Mouse (Mus musculus): ENCODE measurements around the gene Rprml.
A peak's percentile ranks its signal among the peaks of the same experiment; 100 is the strongest.

Rprml gene

GRCm38 (mm10) chr11:103665695-103666094, 16.3 kb downstream of the Rprml start:
- no peak for DNase-seq (ENCODE audit: low spot score in 2 of 2)

GRCm38 (mm10) chr11:103666181-103666906, 17.0 kb downstream of the Rprml start:
- DNase-seq (ENCODE audit: low spot score in 2 of 2), result peak; percentile 86 to 93

GRCm38 (mm10) chr11:103666907-103667426, 17.6 kb downstream of the Rprml start:
- no peak for DNase-seq (ENCODE audit: low spot score in 2 of 2)

GRCm38 (mm10) chr11:103675556-103675955, 26.2 kb downstream of the Rprml start:
- DNase-seq (ENCODE audit: low spot score in 2 of 2), result peak; percentile 79 to 90

- peak in 1 of 2 experiments; percentile 63 for DNase-seq (ENCODE audit: low spot score in 2 of 2)
These were observed 27.7 kb downstream of the Rprml start for GRCm38 (mm10) chr11:103677042-103677441.

GRCm38 (mm10) chr11:103683667-103684334, 34.4 kb downstream of the Rprml start:
- DNase-seq (ENCODE audit: low spot score in 2 of 2), result no peak

GRCm38 (mm10) chr11:103685261-103685736, 35.9 kb downstream of the Rprml start:
- peak; percentile 35 to 54 for DNase-seq (ENCODE audit: low spot score in 2 of 2)

GRCm38 (mm10) chr11:103686706-103687105, 37.3 kb downstream of the Rprml start:
- DNase-seq (ENCODE audit: low spot score in 2 of 2), result no peak

GRCm38 (mm10) chr11:103688271-103688979, 39.1 kb downstream of the Rprml start:
- DNase-seq (ENCODE audit: low spot score in 2 of 2), result no peak

- no peak for DNase-seq (ENCODE audit: low spot score in 2 of 2)
These were observed 39.6 kb downstream of the Rprml start for GRCm38 (mm10) chr11:103688980-103689378.

- DNase-seq (ENCODE audit: low spot score in 2 of 2), result no peak
These were observed 41.7 kb downstream of the Rprml start for GRCm38 (mm10) chr11:103691036-103691435.

GRCm38 (mm10) chr11:103693241-103693640, 43.9 kb downstream of the Rprml start:
- no peak for DNase-seq (ENCODE audit: low spot score in 2 of 2)

GRCm38 (mm10) chr11:103696851-103697564, 47.6 kb downstream of the Rprml start:
- DNase-seq (ENCODE audit: low spot score in 2 of 2), result peak in 1 of 2 experiments; percentile 31

GRCm38 (mm10) chr11:103697565-103698176, 48.3 kb downstream of the Rprml start, which contains the start of gene Gosr2:
Gene Gosr2 (minus strand): TSS chr11:103697898.
- peak; percentile 92 to 93 for DNase-seq (ENCODE audit: low spot score in 2 of 2)

- no peak for DNase-seq (ENCODE audit: low spot score in 2 of 2)
These were observed 48.9 kb downstream of the Rprml start for GRCm38 (mm10) chr11:103698226-103698625.

Measured in frontal cortex, postnatal 36 days (tissue).